Mouse (Mus musculus) kidney, adult 9 months (tissue): ENCODE measurements around the gene Sumo1.
A peak's percentile ranks its signal among the peaks of the same experiment; 100 is the strongest.
"Not testable (repeated sequence)": the region's sequence is repeated elsewhere in the genome, so short reads cannot be mapped to it uniquely, and the experiment has no call there.

ENCODE experiments used
- DNase-seq: peaks from one replicate; pipeline ENCODE4 v3.0.0; 2022

Sumo1 gene

GRCm38 (mm10) chr1:59670641-59671168, at the start of gene Sumo1:
Sumo1 (minus strand) TSS chr1:59670834.
- DNase-seq, result peak; percentile 89

- peak; percentile 47 for DNase-seq
Observed at GRCm38 (mm10) chr1:59719900-59720299, 49.3 kb upstream of the Sumo1 start.

- DNase-seq, result no peak
Observed at GRCm38 (mm10) chr1:59701766-59702165, 31.1 kb upstream of the Sumo1 start.

GRCm38 (mm10) chr1:59698207-59698606, 27.6 kb upstream of the Sumo1 start:
- no peak for DNase-seq

DNA sequence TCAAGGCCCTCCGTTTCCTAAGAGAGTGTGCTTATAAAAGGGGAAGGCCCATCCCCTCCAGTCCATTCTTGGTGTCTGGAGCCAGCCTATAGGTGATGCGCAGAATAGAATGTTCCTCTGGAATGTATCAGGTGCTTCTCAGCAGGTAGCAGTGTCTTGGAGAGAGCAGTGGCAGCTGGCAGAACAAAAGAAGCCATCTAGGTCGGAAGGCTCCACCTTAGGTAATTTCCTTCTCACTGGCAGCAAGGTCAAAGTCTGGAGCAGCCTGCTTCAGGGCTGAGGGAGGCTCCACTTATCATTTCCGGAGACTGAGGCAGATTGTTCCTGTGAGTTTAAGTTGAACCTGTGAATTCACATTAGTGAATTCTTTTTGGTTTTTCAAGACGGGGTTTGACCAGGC, 27.1 kb upstream of the Sumo1 start:
- no peak for DNase-seq

- no peak for DNase-seq
Observed at GRCm38 (mm10) chr1:59690467-59690866, 19.8 kb upstream of the Sumo1 start.

- peak; percentile 50 for DNase-seq
Observed at GRCm38 (mm10) chr1:59687493-59687892, 16.9 kb upstream of the Sumo1 start.

DNA sequence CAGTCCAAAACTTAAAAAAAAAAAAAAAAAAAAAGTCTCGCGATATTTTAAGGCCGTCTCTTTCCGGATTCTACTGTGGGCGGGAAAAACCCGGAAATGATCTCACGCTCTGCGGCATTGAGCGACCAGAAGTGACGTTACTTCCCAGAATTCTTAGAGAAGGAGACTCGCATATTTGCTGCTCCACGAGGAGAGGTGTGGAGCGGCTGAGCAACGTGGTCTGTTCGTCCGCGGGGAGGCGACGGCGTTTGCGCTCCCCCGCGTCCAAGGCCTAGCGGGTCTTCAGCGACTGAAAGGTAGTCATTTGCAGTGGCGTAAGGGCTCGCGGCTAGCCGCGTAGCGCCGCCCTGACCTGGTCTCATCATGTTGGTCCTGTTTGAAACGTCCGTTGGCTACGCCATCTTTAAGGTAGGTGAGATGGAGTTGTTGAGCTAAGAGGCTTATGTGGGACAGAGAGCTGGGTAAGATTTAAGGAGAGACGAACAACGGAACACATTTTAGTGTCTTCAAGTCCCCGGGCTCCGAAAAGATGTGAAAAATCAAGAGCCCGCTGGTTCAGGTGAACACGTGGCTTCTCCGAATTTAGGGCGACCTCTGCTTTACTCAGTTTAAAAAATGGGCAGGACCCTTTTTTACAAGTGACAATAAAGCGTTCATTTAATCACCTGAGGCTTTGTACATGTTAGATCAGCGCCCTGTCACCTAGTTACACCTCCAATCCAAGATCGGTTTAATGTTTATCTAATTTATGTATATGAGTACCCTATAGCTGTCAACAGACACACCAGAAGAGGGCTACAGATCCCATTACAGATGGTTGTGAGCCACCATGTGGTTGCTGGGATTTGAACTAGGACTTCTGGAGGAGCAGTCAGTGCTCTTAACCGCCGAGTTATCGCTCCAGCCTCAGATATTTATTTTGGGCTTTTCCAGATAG, 14.5 kb upstream of the Sumo1 start, which contains the start of gene Nop58:
TSS of gene Nop58 (plus strand) at position 153 of the 937 bp plus-strand sequence.
- DNase-seq, result peak; percentile 96

GRCm38 (mm10) chr1:59683926-59684818, 13.5 kb upstream of the Sumo1 start:
- DNase-seq, result no peak

DNA sequence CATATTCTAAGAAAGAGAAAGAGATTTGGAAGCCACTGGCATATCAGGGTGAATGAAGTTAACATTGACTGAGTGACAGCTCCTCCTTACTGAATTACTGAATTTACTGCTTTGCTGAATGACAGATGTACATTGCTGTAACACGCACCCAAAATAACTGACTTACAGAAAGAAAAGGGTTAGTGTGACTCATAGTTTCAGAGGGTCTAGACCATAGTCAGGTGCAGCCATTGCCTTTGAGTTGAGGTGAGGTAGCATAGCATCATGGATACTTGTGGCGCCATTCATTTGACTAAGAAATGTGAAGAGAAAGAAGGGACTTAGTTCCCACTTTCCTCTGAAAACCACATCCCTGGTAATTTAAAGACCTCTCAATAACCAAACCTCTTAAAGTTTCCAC, 3.0 kb upstream of the Sumo1 start:
- no peak for DNase-seq

DNA sequence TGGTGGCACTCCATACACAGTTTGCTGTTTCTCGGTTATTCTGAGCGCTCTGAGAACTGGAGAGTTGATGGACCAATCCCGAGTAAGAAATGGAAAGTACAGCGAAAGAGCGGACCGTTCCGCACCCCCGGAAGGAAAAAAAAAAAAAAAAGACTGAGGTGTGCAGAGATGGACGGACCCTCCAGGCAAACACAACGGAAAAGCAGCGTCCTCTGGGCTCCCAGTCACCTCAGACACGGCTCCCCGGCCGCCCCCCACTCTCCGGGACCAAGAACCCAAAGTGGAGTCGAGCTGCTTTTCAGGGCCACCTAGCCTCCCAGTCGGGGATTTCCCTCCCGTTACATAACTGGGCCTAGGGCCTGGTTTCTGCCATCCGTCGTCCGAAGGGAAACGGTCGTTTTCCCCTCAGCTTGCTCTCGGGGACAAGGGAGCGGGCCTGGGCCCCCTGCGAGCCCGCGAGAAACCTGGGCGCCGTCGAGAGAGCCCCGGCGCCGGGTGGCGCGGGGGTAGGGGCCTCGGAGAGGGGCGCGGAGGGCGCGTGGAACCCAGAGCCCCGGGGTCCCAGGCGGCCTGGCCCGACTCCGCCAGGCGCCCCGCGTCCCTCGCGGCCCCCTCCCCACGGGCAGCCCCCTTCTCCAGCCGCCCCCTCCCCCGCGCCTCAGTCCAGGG, 538 bp downstream of the Sumo1 start:
- DNase-seq, result peak; percentile 48

DNA sequence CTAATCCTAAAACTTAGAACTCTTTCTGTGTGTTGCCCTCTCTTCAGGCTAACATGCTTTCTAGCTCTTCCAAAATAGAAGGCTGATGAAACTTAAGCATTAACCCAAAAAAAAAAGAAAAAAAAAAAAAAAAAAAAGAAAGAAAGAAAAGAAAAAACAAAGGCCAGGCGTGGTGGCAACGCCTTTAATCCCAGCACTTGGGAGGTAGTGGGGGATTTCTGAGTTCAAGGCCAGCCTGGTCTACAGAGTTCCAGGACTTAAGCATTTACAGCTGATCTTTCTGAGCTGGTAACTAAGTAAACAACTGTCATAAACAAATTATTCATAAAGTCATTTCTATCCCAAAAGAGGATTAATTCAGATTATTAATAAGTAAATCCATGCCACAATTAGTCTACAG, 1.8 kb downstream of the Sumo1 start:
- DNase-seq, result no peak

GRCm38 (mm10) chr1:59663456-59664135, 7.0 kb downstream of the Sumo1 start:
- DNase-seq, result no peak

DNA sequence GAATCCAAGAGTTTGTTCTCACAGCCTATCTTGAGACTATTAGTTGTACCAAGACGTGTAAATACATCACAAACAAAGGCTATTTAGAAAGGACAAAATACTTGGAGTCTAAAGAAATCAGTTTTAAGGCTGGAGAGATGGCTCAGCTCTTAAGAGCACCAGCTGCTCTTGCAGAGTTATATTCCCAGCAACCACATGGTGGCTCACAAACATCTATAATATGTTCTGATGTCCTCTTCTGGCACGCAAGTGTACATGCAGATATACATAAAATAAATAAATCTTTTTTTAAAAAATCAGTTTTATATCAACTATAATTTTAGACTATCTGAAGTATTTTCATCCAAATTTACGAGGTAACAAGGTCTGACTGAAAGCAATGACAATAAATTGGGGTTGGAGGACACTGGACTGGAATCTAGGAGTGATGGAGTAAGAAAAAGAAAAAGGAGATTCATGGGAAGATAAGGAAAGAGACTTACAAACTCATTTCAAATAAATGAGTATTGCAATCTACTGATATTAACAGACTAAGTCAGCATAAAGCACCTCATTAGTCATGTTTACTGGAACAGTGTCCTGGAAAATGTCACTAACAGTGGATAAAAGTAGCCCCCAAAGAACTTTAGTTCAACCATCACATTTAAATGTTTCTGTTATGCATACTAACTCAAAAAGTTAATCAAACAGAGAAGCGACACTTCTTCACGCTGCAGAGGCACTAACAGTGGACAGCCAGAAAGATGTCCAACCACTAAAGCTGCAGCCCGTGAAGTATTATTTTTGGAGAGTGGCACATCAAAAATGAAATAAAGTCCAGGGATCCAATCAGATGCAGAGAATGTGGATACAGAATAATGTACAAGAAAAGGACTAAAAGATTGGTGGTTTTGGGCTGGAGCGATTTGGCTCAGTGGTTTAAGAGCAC, 14.1 kb downstream of the Sumo1 start:
- DNase-seq, result no peak

- no peak for DNase-seq
Observed at GRCm38 (mm10) chr1:59653243-59653911, 17.3 kb downstream of the Sumo1 start.

GRCm38 (mm10) chr1:59651201-59651819, 19.3 kb downstream of the Sumo1 start:
- DNase-seq, result no peak

DNA sequence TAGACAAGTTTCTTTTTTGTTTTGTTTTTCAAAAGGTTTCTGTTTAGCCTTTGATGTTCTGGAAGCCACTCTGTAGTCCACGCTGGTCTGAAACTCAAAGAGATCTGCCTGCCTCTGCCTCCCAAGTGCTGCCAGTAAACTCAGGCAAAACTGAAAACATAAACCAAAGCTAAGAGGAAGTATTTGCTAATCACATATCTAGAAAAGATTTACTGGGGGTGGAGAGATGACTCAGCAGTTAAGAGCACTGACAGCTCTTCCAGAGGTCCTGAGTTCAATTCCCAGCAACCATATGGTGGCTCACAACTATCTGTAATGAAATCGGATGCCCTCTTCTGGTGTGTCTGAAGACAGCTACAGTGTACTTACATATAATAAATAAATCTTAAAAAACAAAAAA, 24.1 kb downstream of the Sumo1 start:
- not testable (repeated sequence) for DNase-seq

DNA sequence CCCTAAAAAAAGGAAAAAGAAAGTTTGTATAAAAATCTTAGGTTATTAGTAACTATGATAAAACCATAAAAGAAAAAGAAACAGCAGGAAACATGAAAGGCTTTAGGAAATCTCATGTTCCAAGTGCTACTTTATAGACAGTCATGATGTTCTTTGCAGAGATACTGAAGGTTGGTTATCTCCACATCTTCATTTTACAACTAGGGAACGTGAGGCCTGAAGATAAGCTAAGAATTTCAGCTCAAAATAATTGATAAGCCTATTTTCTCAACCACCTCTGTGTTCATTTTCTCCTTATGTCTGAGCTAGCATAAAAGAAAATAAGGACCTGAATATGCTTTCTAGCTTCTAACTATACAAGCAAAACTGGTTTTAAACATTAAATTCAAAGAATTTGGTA, 28.1 kb downstream of the Sumo1 start:
- DNase-seq, result no peak

GRCm38 (mm10) chr1:59638371-59638770, 32.3 kb downstream of the Sumo1 start:
- no peak for DNase-seq

GRCm38 (mm10) chr1:59636349-59636748, 34.3 kb downstream of the Sumo1 start:
- DNase-seq, result no peak
